Mouse (Mus musculus) ES-Bruce4 (cell line): ENCODE measurements around the gene 9130019O22Rik. TPM values are rescaled to one million over a fixed set of nuclear protein-coding genes. Genes with fewer than 3 reads are reported as not detected.

Experiments
- H3K27ac ChIP-seq: 2 replicates; pipeline ENCODE4 v1.5.1; 2012; ENCODE audit warnings: low read length, inconsistent platforms; ENCODE audit not compliant: insufficient read depth
- H3K27me3 ChIP-seq: 2 replicates; pipeline ENCODE4 v1.6.1; 2012; ENCODE audit warnings: mild to moderate bottlenecking, low read length, inconsistent platforms; ENCODE audit not compliant: control insufficient read depth, poor library complexity, insufficient read depth, severe bottlenecking
- H3K36me3 ChIP-seq: 2 replicates; pipeline ENCODE4 v1.6.1; 2012; ENCODE audit warnings: inconsistent platforms, mild to moderate bottlenecking, low read length, moderate library complexity; ENCODE audit not compliant: control insufficient read depth, poor library complexity, insufficient read depth, severe bottlenecking
- H3K4me1 ChIP-seq: one replicate; pipeline ENCODE4 v1.8.1; 2011; ENCODE audit warnings: low read length; ENCODE audit not compliant: control insufficient read depth, insufficient read depth
- H3K4me3 ChIP-seq: 2 replicates; pipeline ENCODE4 v1.5.1; 2011; ENCODE audit warnings: low read depth, mild to moderate bottlenecking, low read length
- H3K9ac ChIP-seq: 2 replicates; pipeline ENCODE4 v1.6.1; 2012; ENCODE audit warnings: low read depth, mild to moderate bottlenecking, inconsistent platforms; ENCODE audit not compliant: poor library complexity, severe bottlenecking
- H3K9me3 ChIP-seq: replicated peaks from 2 replicates; pipeline ENCODE4 v1.6.1; 2012; ENCODE audit warnings: mild to moderate bottlenecking, low read length, inconsistent platforms; ENCODE audit not compliant: control insufficient read depth, poor library complexity, insufficient read depth, severe bottlenecking
- CTCF ChIP-seq: IDR thresholded peaks from one replicate; pipeline ENCODE4 v1.8.1; 2011; ENCODE audit warnings: low read depth, low read length
- EP300 ChIP-seq: IDR thresholded peaks from 2 replicates; pipeline ENCODE4 v1.6.1; 2011; ENCODE audit warnings: low read depth, low read length; ENCODE audit not compliant: insufficient read depth
- POLR2A ChIP-seq: IDR thresholded peaks from one replicate; pipeline ENCODE4 v1.8.1; 2011; ENCODE audit warnings: low read length; ENCODE audit not compliant: insufficient read depth
- polyA plus RNA-seq: library from polyadenylated mRNA; stranded (reverse); fragments of >200 nt; gene quantifications from 2 replicates; pipeline ENCODE4 v1.2.4, GENCODE M21; 2011; ENCODE audit warnings: low read depth; ENCODE audit not compliant: missing spikeins, insufficient read depth, insufficient read length

The 9130019O22Rik gene
- 1.7 and 2.1 TPM in 2 replicates for polyA plus RNA-seq

DNA sequence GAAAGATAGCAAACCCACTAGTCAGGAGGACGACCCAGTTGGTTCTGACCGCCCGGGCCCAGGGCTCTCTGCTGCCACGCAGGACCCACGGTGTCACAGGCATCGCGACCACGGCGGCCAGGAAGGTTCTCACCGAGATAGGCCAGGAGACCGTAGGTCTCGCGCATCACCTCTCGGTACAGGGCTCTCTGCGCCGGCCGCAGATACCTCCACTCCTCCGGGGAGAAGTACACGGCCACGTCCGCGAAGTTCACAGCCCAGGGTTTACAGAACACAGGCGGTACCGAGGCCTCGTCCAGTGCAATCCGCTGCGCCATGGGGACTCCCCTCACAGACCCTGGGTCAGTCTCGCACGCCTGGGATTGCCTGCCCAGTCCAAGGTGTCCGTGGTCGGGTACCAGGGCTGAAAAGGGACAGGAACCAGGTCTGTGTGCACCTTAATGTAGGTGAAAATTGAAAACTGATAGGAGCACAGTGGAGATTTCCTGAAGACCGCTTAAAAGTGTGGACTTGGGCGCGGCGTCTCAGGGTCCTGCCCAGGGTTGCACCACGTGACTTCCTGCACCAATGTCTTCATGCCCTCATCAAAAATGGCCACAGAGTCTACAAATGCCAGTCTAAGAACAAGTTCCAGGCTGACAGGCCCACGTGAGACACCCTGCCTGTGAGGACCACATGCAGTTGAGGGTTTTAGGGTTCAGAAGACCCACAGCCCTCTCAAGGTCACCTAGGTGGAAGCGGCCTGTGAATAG, at the start of gene 9130019O22Rik:
Gene 9130019O22Rik, minus strand, starts transcription at position 526 of the 752 bp plus-strand sequence.
- Histone ChIP-seq H3K9ac (peak within 1 kb of the TSS; percentile 52), H3K4me3 (peak within 1 kb of the TSS; percentile 91), H3K4me1 (no peaks in the 10 kb centered on the region), H3K27ac (no peak within 1 kb of the TSS), H3K36me3 (no peaks in the 10 kb centered on the region; the same call in 1 of the 2 replicates), H3K27me3 (no peaks in the 10 kb centered on the region), H3K9me3 (no peaks in the 10 kb centered on the region)
- TF ChIP-seq CTCF, result no peak
- no peak for TF ChIP-seq EP300
- TF ChIP-seq POLR2A, result no peak

DNA sequence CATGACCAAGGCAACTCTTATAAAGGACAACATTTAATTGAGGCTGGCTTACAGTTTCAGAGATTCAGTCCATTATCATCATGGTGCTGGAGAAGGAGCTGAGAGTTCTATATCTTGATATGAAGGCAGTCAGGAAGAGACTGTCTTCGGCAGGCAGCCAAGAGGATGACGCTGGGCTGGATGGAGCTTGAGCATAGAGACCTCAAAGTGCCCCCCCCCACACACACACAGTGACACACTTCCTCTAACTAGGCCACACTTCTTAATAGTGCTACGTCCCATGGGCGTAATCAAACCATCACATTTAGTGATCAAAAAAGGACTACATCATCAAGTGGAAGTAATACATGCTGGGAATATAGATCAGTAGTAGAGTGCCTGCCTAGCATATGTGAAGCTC, 48.2 kb upstream of the 9130019O22Rik start:
- no peaks in the 10 kb centered on the region for H3K36me3 ChIP-seq
- no peak overlapping the region for H3K9ac ChIP-seq
- no peak overlapping the region for H3K4me3 ChIP-seq
- TF ChIP-seq EP300 (no peak), CTCF (no peak), POLR2A (no peak)
- no peaks in the 10 kb centered on the region for H3K27me3 ChIP-seq
- no peak overlapping the region for H3K27ac ChIP-seq
- no peaks in the 10 kb centered on the region for H3K9me3 ChIP-seq
- H3K4me1 ChIP-seq, result no peaks in the 10 kb centered on the region

- Histone ChIP-seq H3K36me3 (no peaks in the 10 kb centered on the region), H3K9me3 (no peaks in the 10 kb centered on the region), H3K27me3 (no peaks in the 10 kb centered on the region), H3K4me1 (no peaks in the 10 kb centered on the region), H3K4me3 (no peak overlapping the region), H3K9ac (no peak overlapping the region), H3K27ac (no peak overlapping the region)
- TF ChIP-seq CTCF (no peak), EP300 (no peak), POLR2A (no peak)
Observed at GRCm38 (mm10) chr7:127426354-127426753, 39.4 kb upstream of the 9130019O22Rik start.

GRCm38 (mm10) chr7:127425911-127426310, 38.9 kb upstream of the 9130019O22Rik start:
- TF ChIP-seq POLR2A (no peak), EP300 (no peak), CTCF (no peak)

GRCm38 (mm10) chr7:127425291-127425690, 38.3 kb upstream of the 9130019O22Rik start:
- Histone ChIP-seq H3K4me3 (no peak overlapping the region), H3K36me3 (no peaks in the 10 kb centered on the region), H3K4me1 (no peaks in the 10 kb centered on the region), H3K9ac (no peak overlapping the region), H3K9me3 (no peaks in the 10 kb centered on the region), H3K27ac (no peak overlapping the region), H3K27me3 (no peaks in the 10 kb centered on the region)
- TF ChIP-seq POLR2A (no peak), CTCF (no peak), EP300 (no peak)

More at GRCm38 (mm10) chr7:127425911-127426310, 38.9 kb upstream of the 9130019O22Rik start:
- H3K27ac ChIP-seq, result no peak overlapping the region
- H3K4me1 ChIP-seq, result no peaks in the 10 kb centered on the region
- no peaks in the 10 kb centered on the region for H3K36me3 ChIP-seq
- H3K9ac ChIP-seq, result no peak overlapping the region
- H3K27me3 ChIP-seq, result no peaks in the 10 kb centered on the region
- H3K4me3 ChIP-seq, result no peak overlapping the region
- H3K9me3 ChIP-seq, result no peaks in the 10 kb centered on the region

- H3K9ac ChIP-seq, result no peak overlapping the region
- H3K27me3 ChIP-seq, result no peaks in the 10 kb centered on the region
- H3K27ac ChIP-seq, result no peak overlapping the region
- peak overlapping the region; percentile 93 for H3K4me3 ChIP-seq
- H3K9me3 ChIP-seq, result no peaks in the 10 kb centered on the region
- H3K4me1 ChIP-seq, result no peaks in the 10 kb centered on the region
- H3K36me3 ChIP-seq, result peaks cover 13% of the 10 kb centered on the region
- TF ChIP-seq POLR2A, result no peak
- no peak for TF ChIP-seq EP300
- TF ChIP-seq CTCF, result no peak
Observed at GRCm38 (mm10) chr7:127422247-127422646, 35.3 kb upstream of the 9130019O22Rik start.
